Mouse (Mus musculus) CH12.LX (cell line): ENCODE measurements around the gene Kng2. TPM values are rescaled to one million over a fixed set of nuclear protein-coding genes. Genes with fewer than 3 reads are reported as not detected.
"Not testable (repeated sequence)": the region's sequence is repeated elsewhere in the genome, so short reads cannot be mapped to it uniquely, and the experiment has no call there.

Source experiments
- DNase-seq: peaks from one replicate; pipeline ENCODE4 v3.0.0-alpha.2; 2013; ENCODE audit errors: extremely low read depth
- H3K27ac ChIP-seq: 2 replicates; pipeline ENCODE4 v1.5.1; 2012; ENCODE audit warnings: low read depth, mild to moderate bottlenecking, control low read depth, moderate library complexity; ENCODE audit not compliant: insufficient read depth
- H3K27me3 ChIP-seq: replicated peaks from 2 replicates; pipeline ENCODE3; 2012; ENCODE audit warnings: inconsistent platforms
- H3K36me3 ChIP-seq, 2 experiments: replicated peaks in 1 of 2; 2 replicates each; pipeline versions ENCODE3 to v1.6.1; 2012; ENCODE audit warnings: inconsistent platforms in 1 of 2, low read length in 1 of 2, mild to moderate bottlenecking in 1 of 2, mixed read lengths in 1 of 2, moderate library complexity in 1 of 2; ENCODE audit not compliant: control insufficient read depth in 1 of 2, insufficient read depth in 1 of 2
- H3K4me1 ChIP-seq, 2 experiments: 2 replicates each; pipeline ENCODE4 v1.6.1; 2012; ENCODE audit warnings: inconsistent platforms in 1 of 2, moderate library complexity in 1 of 2; ENCODE audit not compliant: insufficient read depth in 2 of 2, control insufficient read depth in 1 of 2
- H3K4me2 ChIP-seq: 2 replicates; pipeline ENCODE4 v1.6.1; 2012; ENCODE audit warnings: low read depth, mild to moderate bottlenecking, control low read depth; ENCODE audit not compliant: poor library complexity, insufficient read depth, severe bottlenecking
- H3K4me3 ChIP-seq, 3 experiments: fragments of 150-350 bp in 1 of 3; sonication (generic) in 1 of 3; replicated peaks in 1 of 3; 2 replicates each; pipeline versions ENCODE3 to v1.5.1; 2011 to 2012; ENCODE audit warnings: low read depth in 2 of 3, low read length in 2 of 3, mild to moderate bottlenecking in 2 of 3, moderate library complexity in 2 of 3, control low read depth in 1 of 3, improper control_type of control experiment in 1 of 3, inconsistent platforms in 1 of 3, mixed read lengths in 1 of 3; ENCODE audit not compliant: poor library complexity in 1 of 3
- H3K79me2 ChIP-seq: replicated peaks from 2 replicates; pipeline ENCODE4 v1.6.1; 2012; ENCODE audit warnings: mild to moderate bottlenecking, moderate library complexity; ENCODE audit not compliant: control insufficient read depth, poor library complexity, insufficient read depth, severe bottlenecking; ENCODE audit errors: extremely low read depth
- H3K9ac ChIP-seq: 2 replicates; pipeline ENCODE4 v1.6.1; 2012; ENCODE audit warnings: low read depth, mild to moderate bottlenecking, control low read depth, moderate library complexity; ENCODE audit not compliant: insufficient read depth
- H3K9me3 ChIP-seq: replicated peaks from 2 replicates; pipeline ENCODE3; 2012; ENCODE audit warnings: low read length, inconsistent platforms, mixed read lengths
- MAFK ChIP-seq: IDR thresholded peaks from 2 replicates; pipeline ENCODE4 v1.6.1; 2011; ENCODE audit warnings: low read length, improper control_type of control experiment; ENCODE audit not compliant: insufficient replicate concordance
- dilution Hi-C: fragments of 300-500 bp; cut with MboI; formaldehyde crosslinking; loops from 2 replicates; pipeline ENCODE4 v1.14.3; 2020; ENCODE audit warnings: low sequenced_read_pairs; ENCODE audit not compliant: extremely low pct_unique_long_range_greater_than_20kb, extremely low pct_ligation_motif_present
- in situ Hi-C: fragments of 300-500 bp; cut with MboI; formaldehyde crosslinking; loops from 3 replicates; pipeline ENCODE4 v1.14.3; 2019; ENCODE audit warnings: low sequenced_read_pairs, low pct_ligation_motif_present, low pct_unique_long_range_greater_than_20kb, mixed read lengths
- polyA plus RNA-seq: library from polyadenylated mRNA; unstranded; fragments of >175 nt; gene quantifications from 2 replicates; pipeline ENCODE4 v1.2.1, GENCODE M21; 2012; ENCODE audit warnings: low read depth; ENCODE audit not compliant: insufficient read length
- total RNA-seq, 2 experiments: library from RNA; depleted of rRNA; stranded (reverse); fragments of 300-350 nt in 1 of 2; fragments of >200 nt in 1 of 2; gene quantifications; 2 replicates each; pipeline ENCODE4 v1.2.3; 2012 to 2014

Kng2 gene
- total RNA-seq (2012; rRNA removed) (not detected in 2 replicates), total RNA-seq (2014; rRNA removed) (not detected in 2 replicates), polyA plus RNA-seq (not detected in 2 replicates)

DNA sequence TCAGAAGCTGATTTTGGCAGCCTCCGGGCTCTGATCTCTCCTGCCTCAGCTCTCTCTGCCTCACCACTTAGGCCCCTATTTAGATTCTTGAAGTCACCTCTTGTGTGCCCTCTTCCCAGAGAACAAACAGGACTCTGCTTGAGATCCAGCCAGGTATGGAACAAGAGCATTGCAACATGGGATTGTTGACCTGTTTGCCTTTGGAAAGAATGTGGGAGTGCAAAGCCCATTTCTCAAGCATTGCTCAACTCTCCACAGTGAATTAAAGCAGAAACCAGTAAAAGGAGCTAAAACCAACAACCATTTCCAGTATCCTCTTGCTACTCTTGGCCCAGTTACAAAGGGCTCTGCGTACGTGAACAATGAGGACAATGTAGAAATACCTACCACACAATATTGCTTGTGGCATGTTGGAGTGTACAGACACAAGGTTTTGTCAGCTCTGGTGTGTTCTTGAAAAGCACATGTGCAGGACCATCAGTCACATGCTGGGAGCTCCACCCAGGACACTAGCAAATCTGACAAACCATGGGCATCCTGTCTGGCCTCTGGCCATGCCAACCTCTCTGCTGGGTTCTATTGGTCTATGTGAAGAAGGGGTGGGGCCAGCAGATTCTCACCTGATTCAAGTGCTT lies at the start of gene Kng2:
TSS of gene Kng2 (minus strand) at position 517 of the 635 bp plus-strand sequence.
- H3K4me2 ChIP-seq, H3K79me2 ChIP-seq, H3K9ac ChIP-seq, H3K27ac ChIP-seq, H3K36me3 ChIP-seq, dilution Hi-C loops, H3K27me3 ChIP-seq, in situ Hi-C loops, DNase-seq, H3K9me3 ChIP-seq, H3K4me3 ChIP-seq: not testable (repeated sequence)
- H3K4me1 ChIP-seq, result peaks cover 3 to 13% of the 10 kb centered on the region in 2 experiments; a peak in 3 of 4 replicates

DNA sequence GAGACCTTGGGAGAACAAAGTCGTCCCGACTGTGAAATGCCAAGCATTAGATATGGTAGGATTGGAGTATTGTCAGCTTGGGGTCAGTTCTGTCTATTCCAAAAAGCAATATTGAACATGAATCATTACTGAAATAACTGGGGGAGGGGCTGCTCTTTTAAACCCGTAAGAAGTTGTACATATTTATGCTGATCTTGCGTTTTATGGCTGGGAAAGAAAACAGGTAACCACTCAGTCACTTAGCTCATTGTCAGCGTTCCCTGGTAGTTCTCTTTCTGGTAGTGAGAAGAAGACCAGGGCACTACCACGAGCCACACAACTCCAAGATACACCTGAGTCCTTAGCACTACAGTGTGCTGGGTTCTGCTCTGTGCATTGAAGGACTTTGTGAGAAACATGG lies 48.2 kb upstream of the Kng2 start:
- H3K27ac ChIP-seq, in situ Hi-C loops, H3K4me3 ChIP-seq, H3K27me3 ChIP-seq, H3K9me3 ChIP-seq, dilution Hi-C loops, H3K4me2 ChIP-seq, H3K9ac ChIP-seq, H3K79me2 ChIP-seq, H3K4me1 ChIP-seq, H3K36me3 ChIP-seq, DNase-seq: not testable (repeated sequence)
- TF ChIP-seq MAFK, result peak; percentile 83

DNA sequence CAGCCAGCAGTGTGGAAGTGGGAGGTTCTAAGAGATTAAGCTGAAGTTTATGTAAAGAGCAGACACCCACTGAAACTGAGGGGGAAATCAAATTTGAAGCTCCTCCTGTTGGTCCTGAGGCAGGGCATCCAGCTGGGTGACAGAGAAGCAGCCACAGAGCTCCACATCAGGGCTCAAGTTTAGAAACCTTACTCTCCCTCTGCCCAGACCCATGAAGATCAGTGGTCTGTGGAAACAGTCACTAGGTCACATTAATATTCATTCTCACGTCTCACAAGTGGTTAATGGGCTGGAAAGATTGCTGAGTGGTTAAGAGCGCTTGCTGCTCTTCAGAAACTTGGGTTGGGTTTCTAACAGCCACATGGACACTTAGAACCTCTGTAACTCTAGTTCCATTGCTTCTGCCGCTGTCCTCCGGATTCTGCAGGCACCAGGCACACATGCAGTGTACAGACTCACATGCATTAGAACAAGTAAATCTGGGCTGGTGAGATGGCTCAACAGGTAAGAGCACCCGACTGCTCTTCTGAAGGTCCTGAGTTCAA lies 31.6 kb upstream of the Kng2 start:
- not testable (repeated sequence) for H3K4me1 ChIP-seq

DNA sequence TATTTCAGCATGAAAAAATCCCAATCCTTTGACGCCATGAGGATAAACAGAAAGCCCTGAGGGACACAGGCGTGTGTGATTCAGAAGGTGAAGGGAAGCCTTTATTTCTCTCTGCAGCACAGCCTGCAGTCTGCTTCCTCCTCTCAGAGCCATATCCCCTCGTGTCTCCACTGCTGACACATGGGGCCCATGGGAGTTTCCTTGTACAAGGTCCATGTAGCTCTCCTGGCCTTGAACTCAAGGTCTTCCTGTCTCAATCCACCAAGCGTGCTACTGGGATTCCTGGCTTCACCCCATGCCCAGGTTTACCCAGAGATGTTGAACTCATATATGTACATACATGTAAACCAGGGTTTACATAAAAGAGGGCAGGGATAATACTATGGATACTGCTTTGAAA lies 30.3 kb upstream of the Kng2 start:
- H3K79me2 ChIP-seq, H3K27me3 ChIP-seq, H3K36me3 ChIP-seq, H3K4me3 ChIP-seq, dilution Hi-C loops, H3K27ac ChIP-seq, in situ Hi-C loops, H3K4me1 ChIP-seq, DNase-seq, H3K9me3 ChIP-seq, H3K9ac ChIP-seq, H3K4me2 ChIP-seq: not testable (repeated sequence)

More for the DNA sequence above, 31.6 kb upstream of the Kng2 start:
- H3K9me3 ChIP-seq, H3K9ac ChIP-seq, DNase-seq, H3K4me3 ChIP-seq, H3K27ac ChIP-seq, H3K27me3 ChIP-seq, dilution Hi-C loops, H3K79me2 ChIP-seq, H3K4me2 ChIP-seq, H3K36me3 ChIP-seq, in situ Hi-C loops: not testable (repeated sequence)

DNA sequence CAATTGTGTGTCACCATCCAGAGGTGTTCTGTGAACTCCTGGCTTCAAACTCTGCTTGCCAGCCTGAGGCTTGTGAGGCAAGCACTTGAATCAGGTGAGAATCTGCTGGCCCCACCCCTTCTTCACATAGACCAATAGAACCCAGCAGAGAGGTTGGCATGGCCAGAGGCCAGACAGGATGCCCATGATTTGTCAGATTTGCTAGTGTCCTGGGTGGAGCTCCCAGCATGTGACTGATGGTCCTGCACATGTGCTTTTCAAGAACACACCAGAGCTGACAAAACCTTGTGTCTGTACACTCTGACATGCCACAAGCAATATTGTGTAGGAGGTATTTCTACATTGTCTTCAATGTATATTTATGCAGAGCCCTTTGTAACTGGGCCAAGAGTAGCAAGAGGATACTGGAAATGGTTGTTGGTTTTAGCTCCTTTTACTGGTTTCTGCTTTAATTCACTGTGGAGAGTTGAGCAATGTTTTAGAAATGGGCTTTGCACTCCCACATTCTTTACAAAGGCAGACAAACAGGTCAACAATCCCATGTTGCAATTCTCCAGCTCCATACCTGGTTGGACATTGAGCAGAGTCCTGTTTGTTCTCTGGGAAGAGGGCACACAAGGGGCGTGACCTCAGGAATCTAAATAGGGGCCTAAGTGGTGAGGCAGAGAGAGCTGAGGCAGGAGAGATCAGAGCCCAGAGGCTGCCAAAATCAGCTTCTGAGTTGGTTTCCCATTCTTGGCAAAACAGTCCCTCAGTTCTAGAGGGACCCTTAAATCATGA lies 28.6 kb upstream of the Kng2 start, which contains the start of gene Kng1:
TSS of gene Kng1 (plus strand) at position 198 of the 780 bp plus-strand sequence.
- H3K27ac ChIP-seq, H3K4me1 ChIP-seq, H3K9me3 ChIP-seq, H3K4me3 ChIP-seq, DNase-seq, H3K79me2 ChIP-seq, H3K36me3 ChIP-seq, H3K27me3 ChIP-seq, in situ Hi-C loops, H3K9ac ChIP-seq, dilution Hi-C loops, H3K4me2 ChIP-seq: not testable (repeated sequence)
